Mouse (Mus musculus): ENCODE results near the gene Serpine1. TPM values are rescaled to one million over a fixed set of nuclear protein-coding genes. Genes with fewer than 3 reads are reported as not detected.

Serpine1 gene
- total and polyA plus RNA-seq, 3 experiments = 1.9 to 92.3 (median 18.6) TPM

- Histone ChIP-seq H3K4me1 (ENCODE audit: insufficient read depth, low read depth, low read length) (peaks cover 47% of the 10 kb centered on the region), H3K36me3 (replicated peaks) (peaks cover 22% of the 10 kb centered on the region), H3K4me3 (ENCODE audit: low read depth, low read length) (no peak overlapping the region), H3K9me3 (replicated peaks) (no peaks in the 10 kb centered on the region), H3K27me3 (ENCODE audit: insufficient read depth, low read length) (peaks cover 10% of the 10 kb centered on the region; the same call in 1 of the 2 replicates)
- no peak for TF ChIP-seq GATA1 (IDR thresholded peaks at IDR 0.05; ENCODE audit: borderline replicate concordance, low read length)
- no peak for TF ChIP-seq POLR2AphosphoS5 (IDR thresholded peaks at IDR 0.05; ENCODE audit: insufficient replicate concordance, low read depth, low read length)
- TF ChIP-seq CTCF (IDR thresholded peaks at IDR 0.05; ENCODE audit: low read depth, low read length) = no peak
- TF ChIP-seq GATA2 (IDR thresholded peaks at IDR 0.05; ENCODE audit: borderline replicate concordance, low read depth, low read length) = no peak
- no peak for ATAC-seq (ENCODE audit: extremely low read depth, insufficient number of reproducible peaks, low FRiP score, poor library complexity, severe bottlenecking)
- no peak for DNase-seq (ENCODE audit: low spot score)
Measured at GRCm38 (mm10) chr5:137070881-137071605, 1.0 kb downstream of the Serpine1 start.

GRCm38 (mm10) chr5:137068711-137069110, 3.4 kb downstream of the Serpine1 start:
- TF ChIP-seq CTCF (IDR thresholded peaks at IDR 0.05; ENCODE audit: low read depth, low read length) = no peak
- TF ChIP-seq POLR2AphosphoS5 (IDR thresholded peaks at IDR 0.05; ENCODE audit: insufficient replicate concordance, low read depth, low read length) = no peak
- no peak for TF ChIP-seq TAL1 (conservative IDR thresholded peaks at IDR 0.05; ENCODE audit: low read depth, low read length)
- no peak for TF ChIP-seq GATA2 (IDR thresholded peaks at IDR 0.05; ENCODE audit: borderline replicate concordance, low read depth, low read length)
- Histone ChIP-seq H3K4me3 (ENCODE audit: low read depth, low read length) (no peak overlapping the region), H3K27me3 (ENCODE audit: insufficient read depth, low read length) (peaks cover 13% of the 10 kb centered on the region; the same call in 1 of the 2 replicates), H3K4me1 (ENCODE audit: insufficient read depth, low read depth, low read length) (peaks cover 32% of the 10 kb centered on the region), H3K36me3 (replicated peaks) (peaks cover 30% of the 10 kb centered on the region), H3K9me3 (replicated peaks) (no peaks in the 10 kb centered on the region)
- DNase-seq (ENCODE audit: low spot score) = no peak
- no peak for ATAC-seq (ENCODE audit: extremely low read depth, insufficient number of reproducible peaks, low FRiP score, poor library complexity, severe bottlenecking)

- no peak for ATAC-seq (ENCODE audit: extremely low read depth, insufficient number of reproducible peaks, low FRiP score, poor library complexity, severe bottlenecking)
- H3K9me3 ChIP-seq (replicated peaks) = no peaks in the 10 kb centered on the region
Measured at GRCm38 (mm10) chr5:137065923-137066322, 6.1 kb downstream of the Serpine1 start.

GRCm38 (mm10) chr5:137065454-137065853, 6.6 kb downstream of the Serpine1 start:
- H3K9me3 ChIP-seq (replicated peaks) = no peaks in the 10 kb centered on the region
- no peak overlapping the region for H3K4me3 ChIP-seq (ENCODE audit: low read depth, low read length)
- peaks cover 22% of the 10 kb centered on the region for H3K4me1 ChIP-seq (ENCODE audit: insufficient read depth, low read depth, low read length)
- H3K27me3 ChIP-seq (ENCODE audit: insufficient read depth, low read length) = peaks cover 9% of the 10 kb centered on the region; the same call in 1 of the 2 replicates
- H3K36me3 ChIP-seq (replicated peaks) = peaks cover 40% of the 10 kb centered on the region
- no peak for DNase-seq (ENCODE audit: low spot score)
- no peak for TF ChIP-seq GATA2 (IDR thresholded peaks at IDR 0.05; ENCODE audit: borderline replicate concordance, low read depth, low read length)
- no peak for TF ChIP-seq POLR2AphosphoS5 (IDR thresholded peaks at IDR 0.05; ENCODE audit: insufficient replicate concordance, low read depth, low read length)
- TF ChIP-seq GATA1 (IDR thresholded peaks at IDR 0.05; ENCODE audit: borderline replicate concordance, low read length) = no peak
- TF ChIP-seq CTCF (IDR thresholded peaks at IDR 0.05; ENCODE audit: low read depth, low read length) = no peak
- no peak for ATAC-seq (ENCODE audit: extremely low read depth, insufficient number of reproducible peaks, low FRiP score, poor library complexity, severe bottlenecking)

More at GRCm38 (mm10) chr5:137065923-137066322, 6.1 kb downstream of the Serpine1 start:
- H3K4me3 ChIP-seq (ENCODE audit: low read depth, low read length) = no peak overlapping the region
- H3K4me1 ChIP-seq (ENCODE audit: insufficient read depth, low read depth, low read length) = peaks cover 24% of the 10 kb centered on the region
- DNase-seq (ENCODE audit: low spot score) = no peak
- H3K27me3 ChIP-seq (ENCODE audit: insufficient read depth, low read length) = peaks cover 12% of the 10 kb centered on the region; the same call in 1 of the 2 replicates
- H3K36me3 ChIP-seq (replicated peaks) = peaks cover 40% of the 10 kb centered on the region
- no peak for TF ChIP-seq GATA1 (IDR thresholded peaks at IDR 0.05; ENCODE audit: borderline replicate concordance, low read length)

- H3K4me3 ChIP-seq (ENCODE audit: low read depth, low read length) = no peak overlapping the region
- DNase-seq (ENCODE audit: low spot score) = no peak
- peaks cover 29% of the 10 kb centered on the region for H3K36me3 ChIP-seq (replicated peaks)
- H3K4me1 ChIP-seq (ENCODE audit: insufficient read depth, low read depth, low read length) = peaks cover 7% of the 10 kb centered on the region; the same call in 1 of the 2 replicates
- ATAC-seq (ENCODE audit: extremely low read depth, insufficient number of reproducible peaks, low FRiP score, poor library complexity, severe bottlenecking) = no peak
- H3K27me3 ChIP-seq (ENCODE audit: insufficient read depth, low read length) = peaks cover 8% of the 10 kb centered on the region
- H3K9me3 ChIP-seq (replicated peaks) = no peaks in the 10 kb centered on the region
- TF ChIP-seq TAL1 (conservative IDR thresholded peaks at IDR 0.05; ENCODE audit: low read depth, low read length) (no peak), GATA1 (IDR thresholded peaks at IDR 0.05; ENCODE audit: borderline replicate concordance, low read length) (no peak), GATA2 (IDR thresholded peaks at IDR 0.05; ENCODE audit: borderline replicate concordance, low read depth, low read length) (no peak), POLR2AphosphoS5 (IDR thresholded peaks at IDR 0.05; ENCODE audit: insufficient replicate concordance, low read depth, low read length) (no peak), CTCF (IDR thresholded peaks at IDR 0.05; ENCODE audit: low read depth, low read length) (no peak)
Measured at GRCm38 (mm10) chr5:137062601-137063000, 9.5 kb downstream of the Serpine1 start.

GRCm38 (mm10) chr5:137061809-137062481, 10.1 kb downstream of the Serpine1 start:
- Histone ChIP-seq H3K27me3 (ENCODE audit: insufficient read depth, low read length) (peaks cover 9% of the 10 kb centered on the region), H3K9me3 (replicated peaks) (no peaks in the 10 kb centered on the region), H3K4me3 (ENCODE audit: low read depth, low read length) (no peak overlapping the region), H3K4me1 (ENCODE audit: insufficient read depth, low read depth, low read length) (peaks cover 5% of the 10 kb centered on the region; the same call in 1 of the 2 replicates), H3K36me3 (replicated peaks) (peaks cover 26% of the 10 kb centered on the region)
- TF ChIP-seq CTCF (IDR thresholded peaks at IDR 0.05; ENCODE audit: low read depth, low read length) (no peak), POLR2AphosphoS5 (IDR thresholded peaks at IDR 0.05; ENCODE audit: insufficient replicate concordance, low read depth, low read length) (no peak), TAL1 (conservative IDR thresholded peaks at IDR 0.05; ENCODE audit: low read depth, low read length) (no peak)
- DNase-seq (ENCODE audit: low spot score) (peak; percentile 67), ATAC-seq (ENCODE audit: extremely low read depth, insufficient number of reproducible peaks, low FRiP score, poor library complexity, severe bottlenecking) (peak; percentile 78)
